Mouse (Mus musculus): ENCODE data around the gene Dcst2.

- TF ChIP-seq GATA1 (IDR thresholded peaks at IDR 0.05; ENCODE audit: low read length): no peak
- no peak for TF ChIP-seq TAL1 (IDR thresholded peaks at IDR 0.05; ENCODE audit: low read length)
Measured at GRCm38 (mm10) chr3:89377831-89378230, 16.1 kb downstream of the Dcst2 start.
